Mouse (Mus musculus): ENCODE measurements around the gene Ffar4. TPM values are rescaled to one million over a fixed set of nuclear protein-coding genes. Genes with fewer than 3 reads are reported as not detected.

The Ffar4 gene
- polyA plus RNA-seq, 1 experiment, result not detected

GRCm38 (mm10) chr19:38124401-38125218 is 27.7 kb downstream of the Ffar4 start:
- TF ChIP-seq POLR2A (IDR thresholded peaks at IDR 0.05; ENCODE audit: borderline replicate concordance, low read depth, low read length), result no peak
- no peak for TF ChIP-seq CTCF (IDR thresholded peaks at IDR 0.05; ENCODE audit: low read depth, low read length)
- Histone ChIP-seq H3K27ac (ENCODE audit: insufficient read depth, low read depth, low read length) (no peak overlapping the region), H3K4me3 (ENCODE audit: insufficient read depth, low read length) (0 out of 2 replicates have a peak overlapping the region, but pooled peaks have one; percentile 10), H3K4me1 (ENCODE audit: control insufficient read depth, insufficient read depth, low read length) (no peaks in the 10 kb centered on the region)

DNA sequence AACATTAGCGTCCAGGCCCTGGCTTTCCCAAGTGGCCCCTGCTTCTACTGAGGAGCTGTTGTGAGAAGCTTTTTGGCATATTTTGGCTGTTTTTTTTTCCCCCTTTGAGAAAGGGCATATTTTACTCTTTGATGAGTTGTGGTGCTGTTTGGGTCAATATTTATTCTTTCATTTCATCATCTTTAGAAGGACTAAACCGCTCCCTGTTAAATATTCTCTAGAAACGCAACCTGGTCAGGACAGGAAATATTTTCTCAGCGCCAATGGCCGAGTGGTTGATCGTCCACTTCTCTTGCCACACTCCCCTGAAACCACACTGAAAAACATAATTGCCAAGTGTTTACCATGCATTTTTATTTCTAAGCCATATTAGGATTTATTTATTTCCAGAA is 28.3 kb downstream of the Ffar4 start, which contains the start of gene Rbp4:
TSS of gene Rbp4 (minus strand) at position 63 of the 392 bp plus-strand sequence.
- no peak within 1 kb of the TSS for H3K27ac ChIP-seq (ENCODE audit: insufficient read depth, low read depth, low read length)
- 0 out of 2 replicates have a peak within 1 kb of the TSS, but pooled peaks have one; percentile 10 for H3K4me3 ChIP-seq (ENCODE audit: insufficient read depth, low read length)
- TF ChIP-seq CTCF (IDR thresholded peaks at IDR 0.05; ENCODE audit: low read depth, low read length), result no peak
- no peak for TF ChIP-seq POLR2A (IDR thresholded peaks at IDR 0.05; ENCODE audit: borderline replicate concordance, low read depth, low read length)
- H3K4me1 ChIP-seq (ENCODE audit: control insufficient read depth, insufficient read depth, low read length), result no peaks in the 10 kb centered on the region

GRCm38 (mm10) chr19:38126656-38127055 is 29.8 kb downstream of the Ffar4 start:
- Histone ChIP-seq H3K4me3 (ENCODE audit: insufficient read depth, low read length) (no peak overlapping the region), H3K4me1 (ENCODE audit: control insufficient read depth, insufficient read depth, low read length) (no peaks in the 10 kb centered on the region), H3K27ac (ENCODE audit: insufficient read depth, low read depth, low read length) (no peak overlapping the region)
- TF ChIP-seq POLR2A (IDR thresholded peaks at IDR 0.05; ENCODE audit: borderline replicate concordance, low read depth, low read length) (no peak), CTCF (IDR thresholded peaks at IDR 0.05; ENCODE audit: low read depth, low read length) (no peak)

GRCm38 (mm10) chr19:38132481-38132880 is 35.6 kb downstream of the Ffar4 start, which contains the start of gene Pde6c:
TSS of gene Pde6c (plus strand) at chr19:38132781.
- H3K27ac ChIP-seq (ENCODE audit: insufficient read depth, low read depth, low read length), result no peak within 1 kb of the TSS
- H3K4me3 ChIP-seq (ENCODE audit: insufficient read depth, low read length), result no peak within 1 kb of the TSS
- TF ChIP-seq CTCF (IDR thresholded peaks at IDR 0.05; ENCODE audit: low read depth, low read length) (no peak), POLR2A (IDR thresholded peaks at IDR 0.05; ENCODE audit: borderline replicate concordance, low read depth, low read length) (no peak)
- no peaks in the 10 kb centered on the region for H3K4me1 ChIP-seq (ENCODE audit: control insufficient read depth, insufficient read depth, low read length)

- Histone ChIP-seq H3K4me3 (ENCODE audit: insufficient read depth, low read length) (no peak overlapping the region), H3K27ac (ENCODE audit: insufficient read depth, low read depth, low read length) (no peak overlapping the region), H3K4me1 (ENCODE audit: control insufficient read depth, insufficient read depth, low read length) (no peaks in the 10 kb centered on the region)
- TF ChIP-seq POLR2A (IDR thresholded peaks at IDR 0.05; ENCODE audit: borderline replicate concordance, low read depth, low read length) (no peak), CTCF (IDR thresholded peaks at IDR 0.05; ENCODE audit: low read depth, low read length) (no peak)
Measured at GRCm38 (mm10) chr19:38133986-38134385, 37.1 kb downstream of the Ffar4 start.

- TF ChIP-seq CTCF (IDR thresholded peaks at IDR 0.05; ENCODE audit: low read depth, low read length) (no peak), POLR2A (IDR thresholded peaks at IDR 0.05; ENCODE audit: borderline replicate concordance, low read depth, low read length) (no peak)
- H3K4me1 ChIP-seq (ENCODE audit: control insufficient read depth, insufficient read depth, low read length), result no peaks in the 10 kb centered on the region
- no peak overlapping the region for H3K4me3 ChIP-seq (ENCODE audit: insufficient read depth, low read length)
- no peak overlapping the region for H3K27ac ChIP-seq (ENCODE audit: insufficient read depth, low read depth, low read length)
Measured at GRCm38 (mm10) chr19:38134806-38135205, 37.9 kb downstream of the Ffar4 start.

DNA sequence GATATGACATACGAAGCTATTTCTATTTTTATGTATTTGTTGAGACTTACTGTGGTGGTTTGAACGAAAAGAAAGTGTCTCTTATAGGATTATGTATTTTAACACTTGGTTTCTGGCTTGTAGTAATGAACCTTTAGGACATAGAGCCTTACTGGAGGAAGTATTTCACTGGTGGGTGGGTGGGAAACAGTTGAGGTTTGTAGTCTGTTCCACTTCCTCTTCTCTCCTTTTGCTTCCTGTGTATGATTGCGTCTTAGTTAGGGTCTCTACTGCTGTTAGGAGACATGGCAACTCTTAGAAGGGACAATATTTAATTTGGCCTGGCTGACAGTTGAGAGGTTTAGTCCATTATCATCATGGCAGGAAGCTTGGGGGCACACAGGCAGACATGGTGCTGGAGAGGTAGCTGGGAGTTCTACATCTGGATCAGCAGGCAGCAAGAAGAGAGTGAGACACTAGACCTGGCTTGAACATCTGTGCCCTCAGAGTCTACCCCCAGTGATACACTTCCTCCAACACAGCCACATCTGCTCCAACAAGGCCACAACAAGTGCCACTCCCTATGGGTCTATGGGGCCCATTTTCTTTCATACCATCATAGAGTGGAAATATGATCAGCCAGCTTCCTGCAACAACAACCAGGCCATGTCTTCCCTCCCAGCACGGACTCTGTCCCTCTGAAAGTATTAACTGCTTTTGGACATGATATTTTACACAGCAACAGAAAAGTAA is 46.8 kb downstream of the Ffar4 start:
- TF ChIP-seq POLR2A (IDR thresholded peaks at IDR 0.05; ENCODE audit: borderline replicate concordance, low read depth, low read length) (no peak), CTCF (IDR thresholded peaks at IDR 0.05; ENCODE audit: low read depth, low read length) (no peak)
- no peaks in the 10 kb centered on the region; the same call in 1 of the 2 replicates for H3K4me1 ChIP-seq (ENCODE audit: control insufficient read depth, insufficient read depth, low read length)

GRCm38 (mm10) chr19:38156243-38156642 is 59.4 kb downstream of the Ffar4 start:
- TF ChIP-seq CTCF (IDR thresholded peaks at IDR 0.05; ENCODE audit: low read depth, low read length) (no peak), POLR2A (IDR thresholded peaks at IDR 0.05; ENCODE audit: borderline replicate concordance, low read depth, low read length) (no peak)

More for the DNA sequence above, 46.8 kb downstream of the Ffar4 start:
- Histone ChIP-seq H3K27ac (ENCODE audit: insufficient read depth, low read depth, low read length) (no peak overlapping the region), H3K4me3 (ENCODE audit: insufficient read depth, low read length) (no peak overlapping the region)

GRCm38 (mm10) chr19:38161648-38162354 is 64.9 kb downstream of the Ffar4 start:
- Histone ChIP-seq H3K4me3 (ENCODE audit: insufficient read depth, low read length) (no peak overlapping the region), H3K4me1 (ENCODE audit: control insufficient read depth, insufficient read depth, low read length) (no peaks in the 10 kb centered on the region), H3K27ac (ENCODE audit: insufficient read depth, low read depth, low read length) (no peak overlapping the region)
- TF ChIP-seq CTCF (IDR thresholded peaks at IDR 0.05; ENCODE audit: low read depth, low read length), result no peak
- TF ChIP-seq POLR2A (IDR thresholded peaks at IDR 0.05; ENCODE audit: borderline replicate concordance, low read depth, low read length), result no peak

More at GRCm38 (mm10) chr19:38156243-38156642, 59.4 kb downstream of the Ffar4 start:
- H3K4me1 ChIP-seq (ENCODE audit: control insufficient read depth, insufficient read depth, low read length), result no peaks in the 10 kb centered on the region
- no peak overlapping the region for H3K27ac ChIP-seq (ENCODE audit: insufficient read depth, low read depth, low read length)
- H3K4me3 ChIP-seq (ENCODE audit: insufficient read depth, low read length), result no peak overlapping the region

Other genes with a start within 250 kb of the Ffar4 start
- gene Myof, start 53.5 kb upstream of the Ffar4 start, polyA plus RNA-seq (2012; ENCODE audit: insufficient read depth, insufficient read length, missing spikeins), result 156 and 160 TPM in 2 replicates
- 21.0 and 23.2 TPM in 2 replicates for gene Cep55, start 42.1 kb upstream of the Ffar4 start, polyA plus RNA-seq (2012; ENCODE audit: insufficient read depth, insufficient read length, missing spikeins)
- gene Rbp4, start 28.2 kb downstream of the Ffar4 start, polyA plus RNA-seq (2012; ENCODE audit: insufficient read depth, insufficient read length, missing spikeins), result not detected in 2 replicates
- gene Pde6c, start 35.7 kb downstream of the Ffar4 start, polyA plus RNA-seq (2012; ENCODE audit: insufficient read depth, insufficient read length, missing spikeins), result not detected in 2 replicates
- gene Fra10ac1, start 127.1 kb downstream of the Ffar4 start, polyA plus RNA-seq (2012; ENCODE audit: insufficient read depth, insufficient read length, missing spikeins), result 12.1 and 15.3 TPM in 2 replicates
- 1.2 and 3.0 TPM in 2 replicates for gene Lgi1, start 167.5 kb downstream of the Ffar4 start, polyA plus RNA-seq (2012; ENCODE audit: insufficient read depth, insufficient read length, missing spikeins)

All from bone marrow macrophage, adult 2 months (primary cell).